Mouse (Mus musculus) left cerebral cortex, postnatal 14 days (tissue): ENCODE measurements around the gene Ubr7. TPM values are rescaled to one million over a fixed set of nuclear protein-coding genes. Genes with fewer than 3 reads are reported as not detected.

Source experiments
- DNase-seq, 2 experiments: peaks; one replicate each; pipeline ENCODE4 v3.0.0; 2021 to 2022; ENCODE audit warnings: low spot score in 2 of 2, mixed read lengths in 1 of 2
- intact Hi-C: fragments of 180-260 bp; cut with DNase I; formaldehyde crosslinking; loops from one replicate; pipeline ENCODE4 v1.15.1; 2025
- long read RNA-seq, 2 experiments: library from polyadenylated mRNA; stranded (forward); transcript quantifications; one replicate each; pipeline ENCODE4 v2.0.0; 2021
- total RNA-seq, 2 experiments: library from RNA; stranded (reverse); gene quantifications; 2 replicates each; pipeline ENCODE4 v1.2.3; 2021

Gene Ubr7
- 10 to 100 TPM; 33.4 to 34.5 TPM for total RNA-seq
- long read RNA-seq, experiment 1, transcript Ubr7-201 (11 exons, 3,261 nt) = major isoform, 33 of 110 reads
- long read RNA-seq, experiment 1, partial matches to known transcripts = 74 of 110 reads
- long read RNA-seq, experiment 1, other reads (novel, unspliced or antisense) = 3 of 110 reads
- long read RNA-seq, experiment 2, transcript Ubr7-201 (11 exons, 3,261 nt) = major isoform, 28 of 64 reads
- long read RNA-seq, experiment 2, partial matches to known transcripts = 35 of 64 reads
- long read RNA-seq, experiment 2, other reads (novel, unspliced or antisense) = 1 of 64 reads

- intact Hi-C loops = no loop called here
Observed at GRCm38 (mm10) chr12:102757689-102758402, at the start of gene Ubr7, which contains the start of the genes Gm28051 and Gon7. Gene Ubr7, plus strand, starts transcription at chr12:102757967. Gene Gm28051, minus strand, starts transcription at chr12:102757765. Gene Gon7, minus strand, starts transcription at chr12:102757803.

GRCm38 (mm10) chr12:102708220-102708619 is 49.5 kb upstream of the Ubr7 start:
- intact Hi-C loops = loop anchor here (5.0 kb wide), 2 partner anchors 131 to 186 kb away; no protein-coding TSS in a partner anchor
- DNase-seq = no peak

More at GRCm38 (mm10) chr12:102757689-102758402, at the start of gene Ubr7, which contains the start of the genes Gm28051 and Gon7:
- DNase-seq = peak; percentile 97 to 98

GRCm38 (mm10) chr12:102709896-102710295 is 47.9 kb upstream of the Ubr7 start:
- intact Hi-C loops = loop anchor here (5.0 kb wide), 2 partner anchors 133 to 188 kb away; no protein-coding TSS in a partner anchor

DNA sequence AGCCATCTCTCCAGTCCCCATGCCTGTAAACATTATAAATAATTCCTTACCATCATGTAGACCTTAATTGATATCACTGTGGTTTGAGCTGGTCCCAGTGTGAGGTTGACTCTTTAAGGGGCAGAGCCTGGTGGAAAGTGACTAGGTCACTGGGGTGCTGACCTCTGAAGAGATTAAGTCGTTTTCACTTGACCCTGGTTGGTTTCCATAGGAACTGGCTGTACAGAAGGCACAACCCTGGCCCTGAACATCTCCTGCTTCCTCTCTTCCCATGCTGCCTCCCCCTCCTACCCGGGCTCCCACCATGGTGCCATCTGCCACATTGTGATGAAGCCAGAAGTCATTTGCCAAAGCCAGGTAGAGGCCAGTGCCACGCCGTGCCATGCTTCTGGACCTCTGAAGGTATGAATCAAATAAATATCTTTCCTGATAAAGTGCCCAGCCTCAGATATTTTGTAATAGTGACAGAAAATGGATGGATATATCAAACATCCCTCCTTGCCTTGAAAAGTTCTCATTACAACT is 46.9 kb upstream of the Ubr7 start:
- no peak for DNase-seq
- intact Hi-C loops = no loop called here

More at GRCm38 (mm10) chr12:102709896-102710295, 47.9 kb upstream of the Ubr7 start:
- no peak for DNase-seq

DNA sequence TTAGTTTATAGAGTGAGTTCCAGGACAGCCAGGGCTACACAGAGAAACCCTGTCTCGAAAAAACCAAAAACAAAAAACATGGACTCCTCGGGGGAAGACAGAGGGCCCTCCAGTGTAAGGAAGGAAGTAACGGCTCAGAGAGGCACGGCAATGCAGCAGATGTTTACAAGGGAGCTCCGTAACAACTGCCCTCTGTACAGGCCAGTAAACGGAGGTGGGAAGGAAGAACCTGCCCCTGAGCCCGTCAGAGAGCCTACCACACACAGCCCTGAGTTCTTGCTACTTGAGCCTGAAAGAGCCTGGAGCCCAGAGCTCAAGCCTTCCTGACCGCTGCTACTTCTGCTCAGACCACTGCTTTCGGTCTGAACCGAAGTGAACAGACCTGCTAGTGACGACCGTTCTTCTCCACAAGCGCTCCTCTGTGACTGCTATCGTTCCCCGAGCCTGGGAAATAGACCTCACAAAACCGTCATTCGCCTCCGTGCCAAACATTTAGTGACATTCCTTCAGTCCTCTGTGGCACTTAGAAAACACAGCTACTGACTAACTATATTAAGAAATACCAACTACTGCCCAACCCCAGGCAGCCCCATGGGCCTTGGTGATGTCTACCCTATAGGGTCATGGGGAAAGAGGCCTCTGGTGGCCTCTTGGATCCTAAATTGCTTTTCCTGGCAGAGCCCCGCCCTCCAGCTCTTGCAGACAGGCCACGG is 44.5 kb upstream of the Ubr7 start:
- no peak for DNase-seq
- intact Hi-C loops = no loop called here

GRCm38 (mm10) chr12:102714116-102714515 is 43.7 kb upstream of the Ubr7 start:
- intact Hi-C loops = no loop called here
- DNase-seq = no peak

DNA sequence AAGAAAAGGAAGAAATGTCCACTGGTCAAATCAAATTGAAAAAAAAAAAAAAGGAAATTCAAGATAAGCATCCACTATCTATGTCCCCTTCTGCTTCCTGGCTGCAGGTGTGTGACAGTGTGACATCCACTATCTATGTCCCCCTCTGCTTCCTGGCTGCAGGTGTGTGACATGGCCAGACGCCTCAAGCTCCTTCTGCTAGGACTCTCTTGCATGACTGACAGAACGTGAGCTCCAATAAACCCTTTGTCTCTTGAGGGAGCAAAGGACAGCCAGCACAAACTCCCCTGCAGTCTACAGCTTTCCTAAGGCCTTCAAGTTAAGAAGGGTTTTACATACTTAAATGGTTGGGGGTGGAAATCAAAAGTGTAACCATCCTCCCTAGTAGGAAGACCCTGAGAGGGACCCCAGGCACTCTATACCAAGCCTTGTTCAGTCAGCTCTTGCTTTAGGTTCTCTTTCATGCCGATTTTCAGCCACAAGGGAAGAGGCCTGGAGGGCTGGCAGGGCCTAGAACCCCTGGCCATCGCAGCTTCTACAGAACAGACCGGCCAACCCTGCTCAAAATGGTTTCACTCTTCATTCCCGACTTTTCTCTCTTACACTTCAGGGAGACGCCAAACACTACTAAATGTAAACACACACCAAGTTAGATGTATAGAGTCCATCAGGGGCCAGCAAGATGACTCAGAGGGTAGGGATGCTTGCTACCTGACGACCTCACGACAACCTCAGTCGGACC is 42.9 kb upstream of the Ubr7 start:
- intact Hi-C loops = loop anchor here (5.0 kb wide), 1 partner anchor 233 kb away; no protein-coding TSS in a partner anchor
- DNase-seq = no peak

DNA sequence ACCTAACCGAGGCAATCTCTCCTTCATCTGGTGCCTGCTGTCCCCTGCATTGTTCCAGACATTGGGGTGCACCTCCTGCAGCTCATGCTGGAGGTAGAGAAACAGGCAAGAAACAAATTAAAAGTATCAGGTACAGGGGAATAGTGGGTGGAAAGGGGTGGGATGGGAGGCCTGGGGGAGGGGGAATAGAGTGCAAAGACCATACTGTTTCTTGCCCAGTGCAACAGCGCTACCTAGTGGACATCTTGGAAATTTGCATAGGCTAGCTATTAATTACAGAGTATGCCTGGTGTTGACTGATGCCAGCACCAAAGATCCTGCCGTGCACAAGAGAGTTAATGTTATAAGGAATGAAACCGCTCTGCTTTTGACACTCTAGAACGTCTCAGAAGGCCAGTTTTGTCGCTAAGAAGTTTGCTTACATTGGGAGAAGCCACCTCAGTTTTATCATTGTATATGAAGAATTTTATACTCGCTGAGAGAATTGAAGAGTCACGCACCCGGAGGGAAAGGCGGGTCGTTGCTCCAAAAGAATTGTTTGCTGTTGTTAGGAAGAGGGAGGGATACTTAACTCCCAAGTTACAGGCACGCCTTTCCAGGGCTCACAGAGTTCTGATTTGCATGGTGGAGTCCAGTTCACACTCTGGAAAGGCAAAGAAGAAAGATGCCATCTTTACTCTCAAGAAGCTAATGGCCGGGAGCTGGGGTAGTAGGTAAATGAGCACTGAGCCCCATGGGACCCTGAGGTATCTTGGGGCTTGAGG is 38.0 kb upstream of the Ubr7 start:
- peak in 1 of 2 experiments; percentile 62 for DNase-seq
- intact Hi-C loops = loop anchor here (5.0 kb wide), 1 partner anchor 237 kb away; no protein-coding TSS in a partner anchor

- intact Hi-C loops = no loop called here
- DNase-seq = no peak
Observed at GRCm38 (mm10) chr12:102722451-102722850, 35.3 kb upstream of the Ubr7 start.

- intact Hi-C loops = no loop called here
- no peak for DNase-seq
Observed at GRCm38 (mm10) chr12:102722966-102723365, 34.8 kb upstream of the Ubr7 start.

GRCm38 (mm10) chr12:102723861-102724260 is 33.9 kb upstream of the Ubr7 start:
- intact Hi-C loops = no loop called here
- peak; percentile 66 to 87 for DNase-seq

- no peak for DNase-seq
- intact Hi-C loops = no loop called here
Observed at GRCm38 (mm10) chr12:102725146-102725545, 32.6 kb upstream of the Ubr7 start.

GRCm38 (mm10) chr12:102725761-102726175 is 32.0 kb upstream of the Ubr7 start:
- intact Hi-C loops = no loop called here

DNA sequence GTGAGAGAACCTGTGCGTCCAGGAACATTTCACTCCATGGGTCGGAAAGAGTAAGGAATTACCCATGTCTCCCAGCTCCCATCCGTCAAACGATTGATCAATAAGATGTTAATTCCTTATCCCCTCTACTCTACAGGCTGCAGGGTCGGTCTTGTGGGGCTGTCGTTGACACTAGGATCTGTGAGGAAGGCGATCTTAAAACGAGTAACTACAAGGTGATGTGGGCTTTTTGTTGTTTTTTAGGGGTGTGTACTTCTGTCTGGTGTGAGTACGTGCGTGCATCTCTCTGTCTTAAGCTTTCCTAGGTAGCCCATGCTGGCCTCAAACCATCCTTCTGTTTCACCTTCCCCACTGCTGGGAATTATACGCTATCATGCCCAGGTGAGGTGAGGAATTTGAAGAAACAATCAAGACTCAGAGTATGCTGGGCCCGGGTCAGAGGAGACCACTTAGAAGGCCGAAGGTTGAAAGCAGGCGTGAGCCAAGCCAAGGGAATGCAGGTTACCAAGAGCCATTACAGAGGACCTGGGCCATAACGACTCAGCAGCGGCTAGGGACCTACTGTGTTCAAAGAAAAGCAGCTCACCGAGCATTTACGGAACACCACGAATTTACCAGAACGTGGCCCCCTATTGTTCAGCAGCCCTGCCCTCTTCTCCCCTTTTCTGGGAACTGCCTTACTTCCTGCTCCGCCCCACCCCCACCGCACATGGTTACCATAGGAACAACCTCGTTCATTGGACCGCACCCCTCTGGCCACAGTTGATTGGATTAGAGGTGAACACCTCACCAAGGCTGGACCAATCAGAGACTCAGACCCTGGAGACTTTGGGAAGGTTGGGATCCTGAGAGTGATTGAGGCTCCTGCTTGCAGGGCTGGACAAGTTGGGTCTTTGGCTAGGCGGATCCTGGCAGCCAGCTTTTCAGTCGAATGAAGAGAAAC is 27.6 kb upstream of the Ubr7 start:
- peak; percentile 76 to 90 for DNase-seq
- intact Hi-C loops = no loop called here

More at GRCm38 (mm10) chr12:102725761-102726175, 32.0 kb upstream of the Ubr7 start:
- DNase-seq = no peak

DNA sequence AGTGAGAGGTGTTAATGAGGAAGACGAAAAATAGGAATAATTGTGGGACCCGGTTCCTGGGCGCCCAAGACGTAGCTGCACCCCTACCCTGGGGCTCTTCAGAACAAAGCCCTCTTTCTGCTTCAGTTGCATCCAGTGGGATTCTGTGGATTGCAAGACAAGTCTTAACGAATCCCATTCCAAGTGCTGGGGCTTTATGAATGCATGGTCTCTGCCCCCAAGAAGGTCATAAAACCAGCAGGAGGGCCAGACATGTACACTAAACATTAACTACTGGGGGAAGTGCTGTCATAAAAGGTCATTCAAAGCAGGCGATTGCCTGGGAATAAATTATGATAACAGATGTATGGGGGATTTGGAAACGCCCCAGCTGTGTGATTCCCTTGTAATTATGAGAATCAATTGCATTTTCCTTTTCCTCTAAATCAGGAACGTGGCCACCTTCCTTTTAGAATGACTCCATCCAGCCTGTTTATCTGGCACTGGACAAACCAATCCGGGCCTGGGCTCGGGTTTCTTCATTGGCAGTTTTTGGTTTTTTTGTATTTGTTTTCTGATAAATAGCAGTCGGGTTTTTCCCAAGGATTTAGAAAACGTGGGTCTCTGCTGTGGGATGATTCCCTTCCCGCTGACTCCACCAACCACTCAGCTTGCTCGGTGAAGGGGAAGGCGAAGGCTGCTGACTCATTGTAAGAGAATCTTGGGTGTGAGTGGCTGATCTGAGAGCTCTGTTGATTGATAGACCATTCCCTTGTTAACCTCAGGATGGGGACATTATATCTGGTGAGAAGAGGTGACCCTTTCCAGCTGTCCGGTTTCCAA is 26.8 kb upstream of the Ubr7 start:
- intact Hi-C loops = no loop called here
- no peak for DNase-seq

DNA sequence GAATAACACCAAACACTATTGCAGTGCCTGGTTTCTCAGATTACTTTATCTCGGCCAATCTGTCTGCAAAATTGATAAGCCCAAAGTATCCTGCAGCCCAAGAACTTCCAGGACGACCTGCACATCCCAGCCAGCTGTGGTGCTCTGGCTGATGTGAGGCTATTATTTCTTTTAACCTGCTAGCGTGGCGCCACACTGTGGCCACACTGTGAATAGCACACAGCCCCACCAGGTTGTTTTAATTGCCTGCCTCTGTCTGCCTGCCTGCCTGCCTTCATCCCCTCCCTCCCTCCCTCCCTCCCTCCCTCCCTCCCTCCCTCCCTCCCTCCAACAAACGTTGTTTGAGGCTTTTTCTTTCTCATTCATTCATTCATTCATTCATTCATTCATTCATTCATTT is 24.4 kb upstream of the Ubr7 start:
- intact Hi-C loops = no loop called here
- DNase-seq = peak; percentile 67 to 69
